Mouse (Mus musculus): ENCODE measurements around the gene Cdh11. TPM values are rescaled to one million over a fixed set of nuclear protein-coding genes. Genes with fewer than 3 reads are reported as not detected.
A peak's percentile ranks its signal among the peaks of the same experiment; 100 is the strongest.

Gene Cdh11
- total and polyA plus RNA-seq, 2 experiments from 2014 or later = 18.2 to 27.6 TPM

DNA sequence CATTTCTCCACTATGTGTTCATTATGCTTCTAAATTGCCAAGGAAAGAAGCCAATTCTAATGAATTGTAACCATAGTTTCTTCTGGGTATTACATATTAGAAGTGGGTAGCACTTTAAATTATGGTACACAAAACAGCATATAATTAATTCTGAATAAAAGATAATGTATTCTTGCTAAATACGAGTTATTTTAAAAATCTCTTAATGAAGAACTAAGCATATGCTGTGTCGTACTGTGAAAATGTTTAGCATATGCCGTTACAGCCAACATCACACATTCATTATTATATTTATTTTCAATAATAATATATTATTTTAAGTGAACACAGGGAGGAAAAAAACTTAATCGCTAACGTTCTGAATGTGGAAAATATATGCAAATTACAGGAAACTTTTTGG lies 31.6 kb downstream of the Cdh11 start:
- DNase-seq (ENCODE audit: low spot score) = no peak
- ATAC-seq (ENCODE audit: insufficient read depth, low read depth) = no peak
- Histone ChIP-seq H3K27me3 (ENCODE audit: control insufficient read depth, insufficient read depth, low read length) (no peaks in the 10 kb centered on the region), H3K27ac (ENCODE audit: low read depth) (no peak overlapping the region), H3K9ac (replicated peaks; ENCODE audit: low read depth, low read length) (no peak overlapping the region), H3K4me1 (ENCODE audit: control insufficient read depth, insufficient read depth) (no peaks in the 10 kb centered on the region), H3K36me3 (replicated peaks; ENCODE audit: control insufficient read depth, insufficient read depth, low read length) (no peaks in the 10 kb centered on the region), H3K4me3 (ENCODE audit: low read depth, low read length) (no peak overlapping the region), H3K9me3 (replicated peaks; ENCODE audit: control insufficient read depth, low read length) (no peaks in the 10 kb centered on the region), H3K4me2 (ENCODE audit: low read depth, low read length) (no peak overlapping the region)
- 80% methylated on average over 5 of the region's 5 CpGs for WGBS
- TF ChIP-seq EP300 (IDR thresholded peaks at IDR 0.05; ENCODE audit: low read depth) = no peak
- no peak for TF ChIP-seq CTCF (IDR thresholded peaks at IDR 0.05; ENCODE audit: low read depth)

DNA sequence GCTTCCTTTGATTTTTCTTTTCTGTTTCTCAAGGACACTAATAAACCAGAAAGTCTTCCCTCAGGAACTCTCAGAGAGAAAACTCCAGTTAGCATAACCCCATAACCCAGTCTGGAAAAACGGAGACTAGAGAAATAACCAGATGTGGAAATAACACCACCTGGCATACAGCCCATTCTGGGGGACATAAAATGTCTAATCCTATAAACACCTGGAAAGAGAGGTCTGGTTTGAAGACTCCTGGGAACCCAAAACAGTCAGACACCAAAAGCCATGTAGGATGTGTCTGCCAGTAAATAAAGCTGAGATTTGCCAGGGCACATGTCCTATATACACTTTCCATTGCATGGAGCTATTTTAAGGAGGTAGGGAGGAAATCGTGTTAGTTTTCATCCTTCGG lies 42.5 kb downstream of the Cdh11 start:
- H3K4me3 ChIP-seq (ENCODE audit: low read depth, low read length) = no peak overlapping the region
- no peaks in the 10 kb centered on the region for H3K9me3 ChIP-seq (replicated peaks; ENCODE audit: control insufficient read depth, low read length)
- H3K4me1 ChIP-seq (ENCODE audit: control insufficient read depth, insufficient read depth) = peaks cover 7% of the 10 kb centered on the region; the same call in 1 of the 2 replicates
- DNase-seq (ENCODE audit: low spot score) (no peak), ATAC-seq (ENCODE audit: insufficient read depth, low read depth) (no peak)
- no peaks in the 10 kb centered on the region for H3K36me3 ChIP-seq (replicated peaks; ENCODE audit: control insufficient read depth, insufficient read depth, low read length)
- no peak overlapping the region for H3K27ac ChIP-seq (ENCODE audit: low read depth)
- H3K9ac ChIP-seq (replicated peaks; ENCODE audit: low read depth, low read length) = no peak overlapping the region
- H3K27me3 ChIP-seq (ENCODE audit: control insufficient read depth, insufficient read depth, low read length) = no peaks in the 10 kb centered on the region
- 61% methylated on average over 3 of the region's 3 CpGs for WGBS
- no peak overlapping the region for H3K4me2 ChIP-seq (ENCODE audit: low read depth, low read length)
- TF ChIP-seq CTCF (IDR thresholded peaks at IDR 0.05; ENCODE audit: low read depth) (no peak), EP300 (IDR thresholded peaks at IDR 0.05; ENCODE audit: low read depth) (no peak)

DNA sequence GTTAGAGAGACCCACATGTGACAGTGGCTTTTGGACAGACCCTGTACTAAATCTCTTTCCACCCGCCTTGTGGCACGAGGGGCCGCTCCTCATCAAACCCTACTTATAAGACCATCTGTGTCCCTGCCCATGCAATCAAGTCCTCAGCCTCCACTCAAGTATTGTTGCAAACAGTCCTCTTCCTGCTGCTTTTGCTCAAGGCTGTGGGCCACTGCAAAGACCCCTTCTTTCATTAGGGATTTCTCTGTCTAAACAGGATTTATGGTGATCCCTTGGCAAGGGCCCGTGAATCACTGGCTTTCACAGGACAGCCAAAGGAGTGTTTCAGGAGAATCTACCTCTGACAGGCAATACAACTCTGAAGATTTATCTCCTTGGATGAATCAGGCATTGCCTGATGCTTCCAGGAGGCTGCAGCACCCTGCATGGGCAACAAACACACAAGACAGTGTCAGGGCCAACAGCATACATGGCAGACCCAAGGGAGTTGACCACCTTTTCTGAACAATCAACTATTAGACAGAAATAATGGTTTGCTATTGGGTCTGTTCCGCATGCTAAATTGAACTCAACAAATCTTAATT lies 43.3 kb downstream of the Cdh11 start:
- H3K27me3 ChIP-seq (ENCODE audit: control insufficient read depth, insufficient read depth, low read length) = no peaks in the 10 kb centered on the region
- no peak overlapping the region for H3K4me2 ChIP-seq (ENCODE audit: low read depth, low read length)
- no peak overlapping the region for H3K27ac ChIP-seq (ENCODE audit: low read depth)
- no peak for ATAC-seq (ENCODE audit: insufficient read depth, low read depth)
- no peaks in the 10 kb centered on the region for H3K9me3 ChIP-seq (replicated peaks; ENCODE audit: control insufficient read depth, low read length)
- no peak overlapping the region for H3K4me3 ChIP-seq (ENCODE audit: low read depth, low read length)
- 81% methylated on average over 5 of the region's 5 CpGs for WGBS
- peaks cover 9% of the 10 kb centered on the region; the same call in 1 of the 2 replicates for H3K4me1 ChIP-seq (ENCODE audit: control insufficient read depth, insufficient read depth)
- DNase-seq (ENCODE audit: low spot score) = no peak
- no peak overlapping the region for H3K9ac ChIP-seq (replicated peaks; ENCODE audit: low read depth, low read length)
- no peaks in the 10 kb centered on the region for H3K36me3 ChIP-seq (replicated peaks; ENCODE audit: control insufficient read depth, insufficient read depth, low read length)
- no peak for TF ChIP-seq EP300 (IDR thresholded peaks at IDR 0.05; ENCODE audit: low read depth)
- no peak for TF ChIP-seq CTCF (IDR thresholded peaks at IDR 0.05; ENCODE audit: low read depth)

DNA sequence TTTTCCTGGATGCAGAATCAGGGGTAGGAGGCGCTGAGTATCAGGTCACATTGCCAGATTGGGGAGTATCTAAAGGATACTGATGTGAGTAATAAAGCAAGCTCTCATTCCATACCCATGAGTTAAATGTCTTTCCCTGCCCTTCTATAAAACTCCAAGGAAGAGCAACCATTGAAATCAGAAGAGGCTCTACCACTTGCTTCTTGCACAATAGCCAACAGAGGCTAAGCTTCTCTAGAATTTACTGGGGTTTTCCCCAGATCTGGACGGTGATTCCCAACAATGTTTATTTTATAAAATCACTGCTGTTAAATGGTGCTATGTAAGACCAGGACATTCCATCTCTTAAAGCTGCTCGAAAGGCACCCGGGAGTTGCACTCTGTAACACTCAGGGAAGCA lies 44.5 kb downstream of the Cdh11 start:
- Histone ChIP-seq H3K27ac (ENCODE audit: low read depth) (no peak overlapping the region), H3K4me3 (ENCODE audit: low read depth, low read length) (no peak overlapping the region), H3K9ac (replicated peaks; ENCODE audit: low read depth, low read length) (no peak overlapping the region), H3K27me3 (ENCODE audit: control insufficient read depth, insufficient read depth, low read length) (no peaks in the 10 kb centered on the region), H3K9me3 (replicated peaks; ENCODE audit: control insufficient read depth, low read length) (no peaks in the 10 kb centered on the region), H3K4me2 (ENCODE audit: low read depth, low read length) (no peak overlapping the region), H3K36me3 (replicated peaks; ENCODE audit: control insufficient read depth, insufficient read depth, low read length) (no peaks in the 10 kb centered on the region), H3K4me1 (ENCODE audit: control insufficient read depth, insufficient read depth) (peaks cover 9% of the 10 kb centered on the region; the same call in 1 of the 2 replicates)
- no peak for DNase-seq (ENCODE audit: low spot score)
- no peak for ATAC-seq (ENCODE audit: insufficient read depth, low read depth)
- TF ChIP-seq EP300 (IDR thresholded peaks at IDR 0.05; ENCODE audit: low read depth) (no peak), CTCF (IDR thresholded peaks at IDR 0.05; ENCODE audit: low read depth) (no peak)
- WGBS = 70% methylated on average over 4 of the region's 4 CpGs

DNA sequence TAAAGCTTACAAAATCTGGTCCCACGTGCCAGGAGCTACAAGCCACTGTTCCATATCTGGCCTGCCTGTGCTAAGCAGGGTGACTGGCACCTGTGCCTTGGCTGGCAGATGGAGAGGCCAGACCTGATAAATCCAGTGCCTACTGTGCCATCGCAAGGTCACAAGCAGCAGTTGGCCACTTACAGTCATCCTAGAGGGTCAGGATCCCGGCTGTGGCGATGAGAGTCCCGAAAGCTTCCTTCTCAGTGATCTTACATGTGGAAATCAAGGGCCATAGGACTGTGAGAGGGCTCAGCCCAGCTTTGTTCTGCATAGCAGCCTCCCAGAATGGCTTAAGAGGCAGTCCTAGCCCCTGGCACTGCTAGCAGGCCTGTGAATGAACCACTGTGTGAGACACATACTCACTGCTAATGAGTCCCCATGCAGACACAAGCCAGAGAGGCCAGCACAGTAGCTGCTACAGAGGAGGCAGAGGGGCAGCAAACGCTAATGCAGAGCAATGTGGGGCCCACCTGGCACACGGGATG lies 46.4 kb downstream of the Cdh11 start:
- ATAC-seq (ENCODE audit: insufficient read depth, low read depth) = peak; percentile 77
- 57% methylated on average over 7 of the region's 7 CpGs for whole genome bisulfite sequencing
- no peak for DNase-seq (ENCODE audit: low spot score)

DNA sequence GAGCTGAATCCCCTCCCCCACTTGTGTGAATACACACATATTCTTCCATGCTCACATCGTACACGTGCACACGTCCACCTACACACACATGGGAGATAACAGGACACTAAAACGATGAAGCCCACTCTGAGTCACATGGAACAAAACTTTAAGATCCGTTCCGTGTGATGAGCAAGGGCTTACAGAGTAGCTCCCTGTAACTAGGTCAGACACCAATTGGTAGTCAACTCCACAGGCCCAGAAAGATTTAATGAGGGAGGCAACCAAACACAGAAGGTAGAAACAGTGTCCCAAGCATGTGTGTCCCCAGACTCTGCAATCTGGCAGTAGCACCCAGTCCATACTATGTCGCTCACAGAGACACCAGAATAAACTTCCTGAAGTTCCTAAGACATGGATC lies 47.0 kb downstream of the Cdh11 start:
- H3K4me2 ChIP-seq (ENCODE audit: low read depth, low read length) = no peak overlapping the region
- ATAC-seq (ENCODE audit: insufficient read depth, low read depth) (no peak), DNase-seq (ENCODE audit: low spot score) (no peak)
- H3K4me3 ChIP-seq (ENCODE audit: low read depth, low read length) = no peak overlapping the region
- TF ChIP-seq CTCF (IDR thresholded peaks at IDR 0.05; ENCODE audit: low read depth) = no peak
- TF ChIP-seq EP300 (IDR thresholded peaks at IDR 0.05; ENCODE audit: low read depth) = no peak
- no peaks in the 10 kb centered on the region for H3K36me3 ChIP-seq (replicated peaks; ENCODE audit: control insufficient read depth, insufficient read depth, low read length)
- H3K4me1 ChIP-seq (ENCODE audit: control insufficient read depth, insufficient read depth) = peaks cover 15% of the 10 kb centered on the region; the same call in 1 of the 2 replicates
- H3K9me3 ChIP-seq (replicated peaks; ENCODE audit: control insufficient read depth, low read length) = no peaks in the 10 kb centered on the region
- 73% methylated on average over 7 of the region's 7 CpGs for WGBS
- no peaks in the 10 kb centered on the region for H3K27me3 ChIP-seq (ENCODE audit: control insufficient read depth, insufficient read depth, low read length)
- H3K27ac ChIP-seq (ENCODE audit: low read depth) = 0 out of 2 replicates have a peak overlapping the region, but pooled peaks have one; percentile 49
- H3K9ac ChIP-seq (replicated peaks; ENCODE audit: low read depth, low read length) = no peak overlapping the region

More for the DNA sequence above, 46.4 kb downstream of the Cdh11 start:
- peak overlapping the region; percentile 49 for H3K27ac ChIP-seq (ENCODE audit: low read depth)
- TF ChIP-seq CTCF (IDR thresholded peaks at IDR 0.05; ENCODE audit: low read depth) = no peak
- no peak for TF ChIP-seq EP300 (IDR thresholded peaks at IDR 0.05; ENCODE audit: low read depth)
- H3K9ac ChIP-seq (replicated peaks; ENCODE audit: low read depth, low read length) = no peak overlapping the region
- H3K4me3 ChIP-seq (ENCODE audit: low read depth, low read length) = no peak overlapping the region
- no peaks in the 10 kb centered on the region for H3K36me3 ChIP-seq (replicated peaks; ENCODE audit: control insufficient read depth, insufficient read depth, low read length)
- no peak overlapping the region for H3K4me2 ChIP-seq (ENCODE audit: low read depth, low read length)
- no peaks in the 10 kb centered on the region for H3K9me3 ChIP-seq (replicated peaks; ENCODE audit: control insufficient read depth, low read length)
- no peaks in the 10 kb centered on the region for H3K27me3 ChIP-seq (ENCODE audit: control insufficient read depth, insufficient read depth, low read length)
- H3K4me1 ChIP-seq (ENCODE audit: control insufficient read depth, insufficient read depth) = peaks cover 15% of the 10 kb centered on the region; the same call in 1 of the 2 replicates

All from heart, postnatal 0 days (tissue).